Mouse (Mus musculus) c-Kit-positive CD71-negative TER-119-negative erythroid progenitor cells, embryonic 14.5 days (primary cell): ENCODE measurements around the gene Akr1c19.
A peak's percentile ranks its signal among the peaks of the same experiment; 100 is the strongest.
"Not testable (repeated sequence)": the region's sequence is repeated elsewhere in the genome, so short reads cannot be mapped to it uniquely, and the experiment has no call there.

Source experiments
- DNase-seq: peaks from one replicate; pipeline ENCODE4 v3.0.0-alpha.2; 2013; ENCODE audit warnings: low read depth

The Akr1c19 gene

DNA sequence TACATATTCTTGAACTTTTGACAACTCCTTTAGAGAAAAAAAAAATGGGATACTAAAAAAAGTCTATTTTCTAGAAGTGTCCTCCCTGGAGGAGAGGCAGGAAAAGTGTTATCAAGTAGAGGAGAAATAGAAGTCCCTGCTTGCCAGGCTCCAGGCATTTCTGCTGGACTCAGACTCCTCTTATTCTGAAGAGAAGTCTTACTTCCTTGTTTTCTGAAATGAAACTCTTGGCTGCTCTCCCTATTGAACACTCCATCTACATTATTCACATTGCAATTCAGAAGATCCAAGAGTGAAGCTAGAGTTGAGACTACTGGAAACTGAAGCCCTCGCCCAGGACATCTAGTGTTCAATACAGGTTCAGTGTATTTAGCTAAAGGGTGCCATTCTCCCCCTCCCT lies at the start of gene Akr1c19:
Gene Akr1c19, plus strand, starts transcription at position 260 of the 400 bp plus-strand sequence.
- DNase-seq = no peak

DNA sequence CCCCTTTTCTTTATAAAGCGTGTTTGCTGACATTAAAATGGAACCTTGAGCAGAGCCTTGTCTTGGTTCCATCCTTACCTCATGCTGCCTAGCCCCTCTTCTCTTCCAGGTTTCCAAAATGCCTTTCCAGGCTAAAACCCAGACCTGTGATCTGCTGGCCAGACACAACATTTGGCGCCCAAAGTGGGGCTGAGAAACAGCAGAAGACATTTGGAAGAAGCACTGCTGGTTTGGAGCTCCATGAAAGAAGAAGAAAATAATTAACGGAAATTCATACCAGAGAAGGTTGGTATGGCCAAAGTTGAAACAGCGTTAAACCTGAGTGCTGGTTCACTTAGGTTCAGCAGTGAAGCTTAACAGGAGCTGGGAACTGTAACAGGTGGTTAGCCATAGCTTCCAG lies 47.2 kb upstream of the Akr1c19 start:
- DNase-seq = not testable (repeated sequence)

DNA sequence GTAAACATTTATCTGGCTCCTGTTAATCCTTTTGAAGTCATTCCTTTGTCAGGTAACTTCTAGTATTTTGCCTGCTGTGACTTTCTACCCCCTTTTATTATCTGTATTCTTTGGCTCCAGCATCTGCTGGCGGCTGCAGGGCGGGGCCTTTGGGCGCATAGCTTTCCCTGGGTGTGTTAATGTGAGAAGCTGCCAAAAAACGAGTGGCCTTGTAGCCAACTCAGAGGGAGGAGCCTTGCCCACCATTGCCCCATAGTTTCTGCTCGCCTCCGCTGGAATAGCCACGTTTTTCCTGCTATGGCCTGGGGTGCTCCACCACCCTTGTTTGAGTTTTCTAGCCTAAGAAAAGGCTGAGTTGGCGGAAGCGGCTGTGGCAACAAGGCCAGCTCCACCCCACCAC lies 45.4 kb upstream of the Akr1c19 start:
- no peak for DNase-seq

DNA sequence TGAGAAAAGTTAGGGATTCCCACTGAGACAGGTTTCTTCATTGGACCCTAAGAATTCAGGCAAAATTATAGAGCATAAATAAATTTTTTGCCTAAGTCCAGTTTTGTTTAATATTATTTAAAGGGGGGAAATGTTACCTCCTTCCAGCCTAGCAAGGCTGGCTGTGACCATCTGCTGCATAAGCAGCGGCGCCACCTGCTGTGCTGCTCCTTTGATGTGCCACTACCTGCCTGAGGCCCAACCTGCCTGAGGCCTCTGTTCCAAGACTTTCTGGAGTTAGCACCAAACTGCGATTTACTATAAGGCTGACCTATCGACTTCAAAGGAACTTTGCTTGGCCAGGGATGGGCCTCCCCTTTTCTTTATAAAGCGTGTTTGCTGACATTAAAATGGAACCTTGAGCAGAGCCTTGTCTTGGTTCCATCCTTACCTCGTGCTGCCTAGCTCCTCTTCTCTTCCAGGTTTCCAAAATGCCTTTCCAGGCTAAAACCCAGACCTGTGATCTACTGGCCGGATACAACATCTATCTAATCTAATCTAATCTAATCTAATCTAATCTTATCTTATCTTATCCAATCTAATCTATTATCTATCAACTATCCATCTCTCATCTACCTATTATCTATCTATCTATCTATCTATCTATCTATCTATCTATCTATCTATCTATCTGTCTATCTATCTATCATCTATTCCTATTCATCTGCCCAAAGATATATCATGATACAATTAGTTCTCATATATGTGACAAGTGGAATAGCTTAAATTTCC lies 41.7 kb upstream of the Akr1c19 start:
- DNase-seq = not testable (repeated sequence)

DNA sequence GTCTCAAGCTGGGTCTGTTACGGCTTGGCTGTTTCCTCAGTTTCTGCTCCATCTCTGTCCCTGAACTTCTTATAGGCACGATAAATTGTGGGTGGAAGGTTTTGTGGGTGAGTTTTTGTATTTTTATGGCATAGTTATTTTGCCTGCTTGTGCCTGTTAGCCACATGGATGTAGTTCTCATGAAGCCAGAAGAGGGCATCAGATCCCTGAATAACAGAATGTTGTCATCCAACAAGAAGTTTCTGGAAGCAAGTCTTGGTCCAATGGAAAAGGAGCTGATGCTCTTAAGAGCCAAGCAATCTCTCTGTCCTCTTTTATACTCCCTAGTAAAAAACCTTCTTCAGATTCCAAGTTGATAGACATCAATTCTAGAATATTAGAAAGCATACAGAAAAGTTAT lies 40.3 kb upstream of the Akr1c19 start:
- DNase-seq = no peak

DNA sequence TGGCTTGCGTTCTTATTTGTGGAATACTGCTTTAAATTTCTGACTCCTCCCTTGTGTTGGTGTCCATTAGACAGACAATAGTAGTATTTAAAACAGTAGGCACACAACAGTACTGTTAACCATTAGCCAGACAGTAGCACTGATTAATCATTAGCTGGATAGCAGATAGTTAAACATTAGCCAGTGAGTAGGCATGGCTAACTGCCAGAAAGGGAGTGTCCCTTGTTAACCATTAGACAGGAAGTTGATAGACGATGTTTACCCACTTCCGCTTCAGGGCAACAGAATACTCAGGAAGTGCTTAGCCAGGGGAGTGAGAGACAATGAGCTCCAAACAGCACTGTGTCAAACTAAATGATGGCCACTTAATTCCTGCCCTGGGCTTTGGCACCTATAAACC lies 37.6 kb upstream of the Akr1c19 start, which contains the start of gene Akr1c13:
Gene Akr1c13, plus strand, starts transcription at position 247 of the 400 bp plus-strand sequence.
- peak; percentile 17 for DNase-seq

DNA sequence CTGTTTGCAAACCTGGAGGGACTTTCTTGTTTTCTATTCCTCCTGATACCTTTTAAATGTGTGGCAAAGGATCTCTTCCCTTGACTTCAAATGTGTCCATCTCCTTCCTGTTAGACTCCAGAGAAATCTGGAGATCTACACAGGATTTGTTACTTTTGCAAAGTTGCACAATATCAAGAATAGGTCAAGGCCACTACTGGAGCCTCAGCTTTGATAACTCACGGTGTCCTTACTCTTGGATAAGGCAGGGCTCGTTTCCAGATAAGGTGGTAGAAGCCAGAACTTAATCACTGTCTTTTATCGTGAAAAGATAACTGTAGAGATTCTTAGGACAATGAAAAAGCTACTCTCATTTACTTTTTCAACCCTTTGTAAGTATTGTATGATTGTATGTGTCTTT lies 36.0 kb upstream of the Akr1c19 start:
- DNase-seq = no peak

DNA sequence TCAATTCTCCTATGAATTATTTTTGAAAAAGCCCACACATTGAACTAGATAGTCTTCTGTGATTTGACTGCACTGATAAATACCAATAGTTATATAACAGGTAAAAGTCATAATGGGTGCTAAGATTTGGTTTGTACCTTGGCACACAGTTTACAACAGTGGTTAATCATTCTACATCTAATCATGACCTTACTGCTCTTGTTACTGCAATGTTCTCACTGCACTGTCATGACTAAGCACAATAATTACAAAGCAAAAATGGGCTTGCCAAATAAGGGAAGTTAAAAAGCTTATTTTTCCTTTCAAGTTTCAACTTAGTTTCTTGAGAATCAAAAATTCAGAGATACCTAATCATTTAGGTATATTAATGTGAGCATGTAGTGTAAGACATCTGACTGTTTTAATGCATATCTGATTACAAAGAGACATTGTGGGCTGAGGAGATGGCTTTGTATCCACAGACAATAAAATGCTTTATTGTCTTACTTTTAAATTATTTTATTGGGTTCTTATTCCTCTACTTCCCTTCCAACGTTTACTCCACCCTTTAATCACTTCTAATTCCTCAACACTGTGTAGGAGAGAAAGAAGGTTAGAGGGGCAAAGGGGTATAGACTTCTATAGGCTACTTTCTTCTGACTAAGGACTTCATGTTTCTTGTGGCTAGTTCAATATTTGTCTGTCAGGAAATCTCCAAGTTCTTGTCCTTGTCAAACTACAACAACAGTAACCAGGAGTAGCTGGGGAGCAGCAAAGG lies 22.2 kb upstream of the Akr1c19 start:
- DNase-seq = no peak

DNA sequence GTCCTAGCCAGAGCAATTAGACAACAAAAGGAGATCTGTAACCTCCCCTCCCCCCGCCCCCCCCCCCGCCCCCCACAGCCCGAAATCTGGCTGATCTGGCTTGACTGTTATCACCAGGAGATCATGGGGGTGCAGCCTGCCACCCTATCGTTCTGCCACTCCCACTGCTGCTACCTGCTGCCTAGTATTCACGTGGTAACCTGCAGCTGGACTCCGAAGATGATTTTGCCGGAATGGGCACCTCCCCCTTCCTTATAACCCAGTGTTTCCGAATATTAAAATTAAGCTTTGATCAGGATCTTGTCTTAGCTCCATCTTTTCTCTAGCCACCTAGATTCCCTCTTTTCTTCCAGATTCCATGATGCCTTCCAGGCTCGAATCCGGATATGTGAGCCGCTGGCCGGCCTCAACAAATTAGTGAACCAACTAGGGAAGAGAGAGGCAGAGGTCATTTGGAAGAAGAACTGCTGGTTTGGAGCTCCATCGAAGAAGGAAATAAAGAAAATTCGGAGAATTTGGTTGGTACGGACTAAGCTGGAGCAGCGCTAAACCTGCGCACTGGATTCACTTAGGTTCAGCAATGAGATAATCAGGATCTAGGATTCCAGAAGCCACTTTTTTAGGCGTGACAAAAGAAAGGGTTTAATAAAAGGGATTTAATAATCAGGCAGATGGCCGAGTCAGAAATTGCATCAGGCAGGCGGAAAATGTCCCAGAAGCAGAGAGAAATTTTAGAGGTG lies 16.8 kb upstream of the Akr1c19 start:
- DNase-seq = no peak

DNA sequence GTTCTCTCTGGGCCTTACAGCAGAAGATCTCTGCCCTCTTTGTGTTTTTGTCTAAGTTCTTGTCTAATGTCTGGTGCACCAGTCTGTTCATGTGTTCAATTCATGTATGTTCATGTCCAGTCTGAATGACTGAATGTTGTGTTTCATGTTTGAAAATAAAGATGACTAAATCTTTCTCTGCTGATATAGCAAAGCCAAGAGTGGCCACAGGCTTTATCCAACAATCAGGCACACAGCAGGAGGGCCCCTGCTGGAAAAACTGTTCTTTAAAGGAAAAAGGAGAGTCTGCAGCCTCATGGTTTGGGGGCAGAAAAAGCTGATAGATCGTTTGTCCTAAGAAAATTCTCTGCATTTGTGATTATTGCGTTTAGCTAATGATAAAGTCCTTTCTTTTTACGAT lies 16.2 kb upstream of the Akr1c19 start:
- DNase-seq = no peak

DNA sequence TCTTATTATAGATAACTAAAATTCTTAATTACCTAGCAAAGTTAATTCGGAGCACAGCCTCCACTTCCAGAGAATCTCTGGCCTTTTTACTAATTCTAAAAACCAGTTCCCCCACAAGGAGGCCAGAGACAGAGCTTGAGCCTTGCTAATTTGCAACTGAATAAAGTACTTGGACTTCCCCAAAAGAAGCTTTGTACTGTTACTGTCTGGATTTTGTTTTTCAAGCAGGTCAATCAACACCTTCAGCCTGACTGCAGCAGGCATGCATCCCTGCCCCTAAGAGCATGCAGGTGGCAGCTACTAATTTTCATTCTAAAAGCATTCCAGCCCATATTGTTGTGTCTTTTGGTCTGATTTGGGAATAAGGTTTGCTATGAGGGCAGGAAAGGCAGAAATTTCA lies 13.0 kb upstream of the Akr1c19 start:
- not testable (repeated sequence) for DNase-seq

DNA sequence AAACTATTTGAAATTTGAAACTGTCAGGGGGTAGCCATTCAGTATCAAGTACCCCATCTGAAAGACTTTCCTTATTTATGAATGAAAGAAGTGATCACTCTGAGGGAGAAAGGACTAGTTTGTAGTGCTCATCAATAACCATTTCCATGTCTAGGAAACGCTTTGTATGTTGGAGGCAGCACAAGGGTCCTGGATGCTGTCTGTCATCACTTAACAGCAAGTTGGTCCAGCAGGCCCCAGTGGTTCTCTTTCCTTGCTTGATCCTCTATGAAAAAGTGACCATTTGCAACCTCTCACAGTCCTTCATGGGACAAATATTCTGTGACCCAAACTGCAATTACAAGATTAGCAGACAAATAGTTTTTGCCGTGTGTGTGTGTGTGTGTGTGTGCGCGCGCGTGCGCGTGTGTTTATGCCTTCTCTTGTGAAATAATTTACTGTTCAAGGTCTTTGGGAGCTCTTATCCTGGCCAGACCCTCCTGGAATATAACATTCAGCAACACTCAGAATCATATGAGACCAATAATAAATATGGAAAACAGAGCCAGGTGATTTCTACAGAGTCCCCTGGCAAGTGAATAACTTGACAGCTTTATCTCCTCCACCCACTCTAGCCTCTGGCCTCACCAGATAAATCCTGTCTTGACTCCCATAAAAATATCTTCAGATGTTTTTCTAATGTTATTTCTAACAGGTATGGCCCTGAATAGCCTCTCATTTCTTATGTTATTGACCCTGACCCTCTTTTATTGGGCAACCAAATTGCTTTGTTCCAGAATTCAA lies 2.5 kb downstream of the Akr1c19 start:
- DNase-seq = no peak

DNA sequence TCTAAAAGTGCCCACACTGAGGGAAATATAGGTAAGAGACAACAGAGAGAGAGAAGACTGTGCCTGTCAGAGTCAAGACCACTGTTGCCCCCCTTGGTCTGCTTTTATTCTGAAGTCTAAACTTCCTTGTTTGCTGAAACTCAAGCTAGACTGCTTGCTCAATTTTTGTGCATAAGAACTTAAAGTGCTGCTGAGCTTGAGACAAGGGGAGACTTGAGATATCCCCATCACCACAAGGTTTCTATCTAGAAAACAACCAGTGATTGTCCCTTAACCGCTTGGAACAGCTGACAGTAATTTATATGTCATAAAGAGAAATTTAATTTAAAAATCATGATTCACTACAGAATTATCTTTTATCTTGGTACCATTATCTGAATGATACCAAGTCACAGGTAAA lies 4.6 kb downstream of the Akr1c19 start:
- no peak for DNase-seq

DNA sequence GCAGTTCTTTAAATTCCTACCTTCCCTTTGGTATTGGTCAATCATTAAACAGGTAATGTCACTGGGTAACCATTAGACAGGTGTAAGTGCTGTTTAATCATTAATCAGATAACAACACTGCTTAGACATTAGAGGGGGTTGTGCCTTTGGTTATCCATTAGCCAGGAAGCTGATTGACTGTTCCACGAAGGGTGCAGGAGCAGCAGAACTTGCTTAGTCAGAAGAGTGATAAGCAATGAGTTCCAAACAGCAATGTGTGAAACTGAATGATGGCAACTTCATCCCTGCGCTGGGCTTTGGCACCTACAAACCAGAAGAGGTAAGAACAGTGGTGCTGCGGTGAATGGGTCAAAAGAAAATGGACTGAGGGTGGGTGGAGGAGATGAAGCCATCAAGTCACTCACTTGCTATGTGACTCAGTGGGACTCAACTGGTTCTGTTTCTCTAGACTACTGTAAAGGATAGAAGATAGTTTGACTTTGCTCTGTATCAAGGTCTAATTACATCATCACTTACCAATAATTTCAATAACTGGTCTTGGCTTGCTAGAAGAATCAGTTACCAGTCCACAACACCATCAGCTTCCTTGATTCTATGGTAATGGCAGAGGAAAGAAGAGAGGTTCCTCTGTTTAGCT lies 5.2 kb downstream of the Akr1c19 start:
- DNase-seq = no peak

DNA sequence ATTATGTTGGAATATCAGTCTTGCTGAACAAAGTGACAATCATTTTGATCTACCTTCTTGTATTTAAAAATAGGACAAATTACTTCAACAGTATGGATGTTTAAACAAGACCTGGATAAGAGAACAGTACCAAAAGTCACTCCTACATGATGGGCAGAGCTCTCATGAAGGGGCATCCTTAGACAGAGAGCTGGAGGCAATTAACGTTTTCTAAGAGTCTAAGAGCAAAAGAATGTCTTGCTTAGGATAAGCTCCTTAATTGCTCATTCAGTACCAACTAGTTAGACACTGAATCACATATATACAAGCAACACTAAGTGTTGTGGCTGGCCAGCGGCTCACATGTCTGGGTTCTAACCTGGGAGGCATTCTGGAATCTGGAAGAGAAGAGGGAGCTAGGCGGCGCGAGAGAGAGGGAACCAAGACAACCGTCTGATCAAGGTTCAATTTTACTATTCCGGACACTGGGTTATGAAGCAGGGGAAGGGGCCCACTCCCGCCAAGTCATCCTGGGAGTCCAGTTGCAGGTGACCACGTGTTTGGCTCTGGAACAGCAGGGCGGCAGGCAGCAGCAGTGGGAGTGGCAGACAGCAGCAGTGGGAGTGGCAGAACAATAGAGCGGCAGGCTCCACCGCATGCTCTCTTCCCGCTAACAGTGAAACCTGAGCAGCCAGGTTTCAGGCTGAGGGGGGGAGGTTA lies 16.5 kb downstream of the Akr1c19 start:
- DNase-seq = no peak

DNA sequence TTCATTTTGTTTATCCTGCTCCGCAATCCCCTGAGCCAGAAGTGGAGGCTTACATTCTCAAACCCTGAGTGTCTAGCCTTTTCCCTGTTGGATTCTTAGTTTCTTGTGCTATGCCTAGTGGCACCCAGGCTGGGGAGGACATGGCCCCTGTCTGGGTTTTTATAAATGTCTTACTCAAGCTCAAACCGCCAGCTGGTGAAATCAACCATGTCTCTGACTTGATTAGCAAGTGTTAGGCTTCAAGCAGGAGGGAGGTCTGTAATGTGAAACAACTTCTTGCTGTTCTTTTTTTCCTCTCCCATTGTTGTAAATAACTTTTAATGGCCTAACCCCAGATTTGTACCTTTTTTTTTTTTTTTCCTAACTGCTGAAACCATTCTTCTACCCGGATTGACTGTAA lies 20.8 kb downstream of the Akr1c19 start:
- no peak for DNase-seq

DNA sequence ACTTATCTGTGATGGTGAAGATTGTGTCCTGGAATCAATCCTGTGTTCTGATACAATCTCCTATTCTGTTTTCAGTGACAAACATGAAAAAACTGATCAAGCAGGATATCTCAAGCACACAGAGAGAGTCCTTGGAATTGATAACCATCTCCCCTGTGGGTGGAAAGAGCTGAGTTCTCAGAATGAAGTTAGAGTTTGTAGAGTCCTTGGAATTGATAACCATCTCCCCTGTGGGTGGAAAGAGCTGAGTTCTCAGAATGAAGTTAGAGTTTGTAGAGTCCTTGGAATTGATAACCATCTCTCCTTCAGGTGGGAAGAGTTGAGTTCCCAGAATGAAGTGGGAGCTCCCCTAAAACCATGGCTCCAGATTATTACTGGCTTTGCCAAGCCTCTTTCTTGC lies 28.4 kb downstream of the Akr1c19 start:
- not testable (repeated sequence) for DNase-seq

DNA sequence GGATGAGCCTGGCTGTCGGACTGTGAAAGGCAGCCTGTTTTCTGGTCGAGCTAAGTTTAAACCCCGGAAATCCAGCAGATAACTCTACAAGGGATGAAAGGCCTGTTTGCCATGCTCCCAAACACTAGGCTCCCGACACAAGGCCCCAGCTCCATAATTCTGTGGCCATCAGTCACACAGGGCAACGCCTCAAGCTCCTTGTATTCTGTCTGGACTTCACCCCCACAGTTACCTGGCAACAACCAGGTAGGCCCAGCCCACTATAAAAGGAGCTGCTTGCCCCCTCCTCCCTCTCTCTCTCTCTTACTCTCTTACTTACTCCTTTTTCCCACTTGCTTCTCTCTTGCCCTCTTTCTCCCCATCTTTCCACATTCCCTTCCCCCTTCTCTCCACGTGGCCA lies 28.8 kb downstream of the Akr1c19 start:
- no peak for DNase-seq

DNA sequence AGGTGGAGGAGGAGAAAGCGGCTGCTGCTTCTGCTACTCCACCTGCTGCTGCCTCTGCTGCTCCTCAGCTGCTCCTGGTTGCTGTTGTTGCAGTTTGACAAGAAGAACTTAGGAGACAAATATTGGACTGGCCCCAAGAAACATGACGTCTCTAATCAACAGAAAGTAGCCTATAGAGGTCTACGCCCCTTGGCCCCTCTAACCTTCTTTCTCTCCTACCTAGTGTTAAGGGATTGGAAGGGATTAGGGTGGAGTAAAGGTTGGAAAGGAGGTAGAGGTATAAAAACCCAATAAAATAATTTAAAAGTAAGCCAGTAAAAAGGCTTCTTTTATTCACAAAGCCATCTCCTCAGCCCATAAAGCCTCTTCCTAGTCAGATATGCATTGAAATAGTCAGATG lies 36.1 kb downstream of the Akr1c19 start:
- no peak for DNase-seq

DNA sequence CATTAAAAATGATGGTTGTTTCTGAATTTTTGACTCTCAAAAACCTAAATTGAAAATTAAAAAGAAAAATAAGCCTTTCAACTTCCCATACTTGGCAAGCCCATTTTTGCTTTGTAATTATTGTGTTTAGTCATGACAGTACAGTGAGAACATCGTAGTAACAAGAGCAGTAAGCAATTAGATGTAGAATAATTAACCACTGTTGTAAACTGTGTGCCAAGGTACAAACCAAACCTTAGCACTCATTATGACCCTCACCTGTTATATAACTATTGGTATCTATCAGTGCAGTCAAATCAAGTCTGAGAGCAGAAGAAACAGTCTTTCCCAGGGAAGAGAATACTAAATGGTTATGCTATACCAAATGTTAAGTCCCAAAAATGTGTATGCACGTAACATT lies 36.5 kb downstream of the Akr1c19 start:
- no peak for DNase-seq

DNA sequence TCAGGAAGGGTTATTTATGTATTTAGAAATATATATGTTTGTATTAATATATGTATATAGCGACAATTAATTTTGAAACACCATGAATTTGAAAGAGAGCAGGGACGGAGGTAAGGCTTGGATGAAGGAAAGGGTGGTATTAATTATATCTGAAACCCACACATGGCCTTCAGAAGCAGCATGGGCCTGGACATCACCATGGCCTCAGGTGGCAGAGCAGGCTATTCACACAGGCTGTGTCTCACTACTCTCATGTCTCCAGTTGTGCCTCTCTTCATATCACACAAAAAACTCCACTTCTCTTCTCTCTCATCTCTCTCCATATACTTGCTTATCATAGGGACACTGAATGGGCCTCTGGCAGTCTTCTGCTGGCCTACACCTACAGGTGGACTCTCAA lies 37.0 kb downstream of the Akr1c19 start:
- not testable (repeated sequence) for DNase-seq
